Mouse (Mus musculus) hindbrain, postnatal 0 days (tissue): ENCODE results near the gene Mettl24. TPM values are rescaled to one million over a fixed set of nuclear protein-coding genes. Genes with fewer than 3 reads are reported as not detected.

Experiments used
- ATAC-seq: fragments of 200-750 bp; cut with Nextera tagmentation; 2 replicates; pipeline ENCODE4 v1.8.0; 2017; ENCODE audit warnings: mild to moderate bottlenecking, moderate TSS enrichment, moderate library complexity
- DNase-seq: peaks from one replicate; pipeline ENCODE4 v3.0.0-alpha.2; 2015; ENCODE audit warnings: low spot score
- H3K27ac ChIP-seq: fragments of 300-500 bp; sonication (generic); 2 replicates; pipeline ENCODE4 v1.5.1; 2014; ENCODE audit warnings: mild to moderate bottlenecking
- H3K27me3 ChIP-seq: fragments of 300-500 bp; sonication (generic); 2 replicates; pipeline ENCODE4 v1.6.1; 2014; ENCODE audit warnings: low read length, mixed read lengths; ENCODE audit not compliant: insufficient read depth
- H3K36me3 ChIP-seq: fragments of 300-500 bp; sonication (generic); 2 replicates; pipeline ENCODE4 v1.6.1; 2014; ENCODE audit warnings: low read length, mixed read lengths; ENCODE audit not compliant: insufficient read depth
- H3K4me1 ChIP-seq: fragments of 300-500 bp; sonication (generic); 2 replicates; pipeline ENCODE4 v1.6.1; 2014; ENCODE audit warnings: antibody characterized with exemption, low read length, mixed read lengths; ENCODE audit not compliant: insufficient read depth
- H3K4me2 ChIP-seq: fragments of 300-500 bp; sonication (generic); 2 replicates; pipeline ENCODE4 v1.6.1; 2014; ENCODE audit warnings: low read depth, mild to moderate bottlenecking, low read length, moderate library complexity, mixed read lengths
- H3K4me3 ChIP-seq: fragments of 300-500 bp; sonication (generic); 2 replicates; pipeline ENCODE4 v1.5.1; 2014; ENCODE audit warnings: low read length
- H3K9ac ChIP-seq: fragments of 300-500 bp; sonication (generic); replicated peaks from 2 replicates; pipeline ENCODE4 v1.6.1; 2014; ENCODE audit warnings: mild to moderate bottlenecking, low read length, moderate library complexity, mixed read lengths
- H3K9me3 ChIP-seq: fragments of 300-500 bp; sonication (generic); 2 replicates; pipeline ENCODE4 v1.6.1; 2016; ENCODE audit warnings: low read length, mixed read lengths
- CTCF ChIP-seq: IDR thresholded peaks from 2 replicates; pipeline ENCODE4 v1.5.1; 2016; ENCODE audit warnings: antibody characterized with exemption, control low read depth, low read depth
- WGBS: fragments of 180-500 bp; shearing (Covaris S2); extraction: QIAGEN DNeasy Blood & Tissue Kit; methylation state at CpG from one replicate; pipeline ENCODE4 v1.1.7; 2014; 5-methylcytosine and 5-hydroxymethylcytosine counted together
- polyA plus RNA-seq: library from polyadenylated mRNA; unstranded; fragments of >200 nt; fragmentation: Nextera tagmentation; extraction: Ambion mirVana; gene quantifications from 2 replicates; pipeline ENCODE4 v1.2.1, GENCODE M21; 2015
- total RNA-seq: library from RNA; depleted of rRNA; stranded (reverse); fragments of >200 nt; gene quantifications from 2 replicates; pipeline ENCODE4 v1.2.3, GENCODE M21; 2014

The Mettl24 gene
- total and polyA plus RNA-seq, 2 experiments from 2014 or later = 1.1 TPM; not detected in 1

DNA sequence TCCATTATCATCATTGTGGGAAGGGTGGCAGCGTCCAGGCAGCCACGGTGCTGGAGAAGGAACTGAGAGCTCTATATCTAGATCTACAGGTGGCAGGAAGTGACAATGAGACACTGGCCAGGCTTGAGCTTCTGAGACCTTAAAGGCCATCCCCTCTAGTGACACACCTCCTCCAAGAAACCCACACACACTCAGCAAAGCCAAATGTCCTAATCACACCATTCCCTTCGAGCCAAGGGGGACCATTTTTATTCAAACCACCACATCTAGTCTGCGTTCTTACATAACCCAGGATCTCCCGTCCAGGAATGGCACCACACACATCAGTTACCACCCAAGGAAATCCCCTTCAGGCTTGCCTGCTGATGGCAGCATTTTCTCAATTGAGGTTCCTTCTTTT, 40.0 kb upstream of the Mettl24 start:
- no peak for ATAC-seq
- Histone ChIP-seq H3K36me3 (no peaks in the 10 kb centered on the region), H3K27me3 (no peaks in the 10 kb centered on the region), H3K27ac (no peak overlapping the region), H3K4me2 (no peak overlapping the region), H3K9me3 (no peaks in the 10 kb centered on the region), H3K4me1 (peaks cover 5% of the 10 kb centered on the region; the same call in 1 of the 2 replicates), H3K9ac (no peak overlapping the region), H3K4me3 (no peak overlapping the region)
- no peak for DNase-seq
- TF ChIP-seq CTCF = no peak
- WGBS = 90% methylated on average over 5 of the region's 5 CpGs

GRCm38 (mm10) chr10:40644456-40644855, 38.6 kb upstream of the Mettl24 start:
- ATAC-seq (no peak), DNase-seq (no peak)
- no peak overlapping the region for H3K9ac ChIP-seq
- H3K4me3 ChIP-seq = no peak overlapping the region
- no peak overlapping the region for H3K27ac ChIP-seq
- H3K9me3 ChIP-seq = no peaks in the 10 kb centered on the region
- 73% methylated on average over 9 of the region's 9 CpGs for WGBS
- H3K4me2 ChIP-seq = no peak overlapping the region
- no peak for TF ChIP-seq CTCF
- H3K27me3 ChIP-seq = no peaks in the 10 kb centered on the region
- H3K36me3 ChIP-seq = no peaks in the 10 kb centered on the region
- H3K4me1 ChIP-seq = no peaks in the 10 kb centered on the region; the same call in 1 of the 2 replicates

GRCm38 (mm10) chr10:40645346-40645745, 37.7 kb upstream of the Mettl24 start:
- 79% methylated on average over 1 of the region's 1 CpGs for WGBS
- H3K4me3 ChIP-seq = no peak overlapping the region
- H3K9me3 ChIP-seq = no peaks in the 10 kb centered on the region
- H3K9ac ChIP-seq = no peak overlapping the region
- H3K36me3 ChIP-seq = no peaks in the 10 kb centered on the region
- no peak for TF ChIP-seq CTCF
- no peaks in the 10 kb centered on the region for H3K4me1 ChIP-seq
- H3K27ac ChIP-seq = no peak overlapping the region
- ATAC-seq (no peak), DNase-seq (no peak)
- H3K4me2 ChIP-seq = no peak overlapping the region
- H3K27me3 ChIP-seq = no peaks in the 10 kb centered on the region

GRCm38 (mm10) chr10:40648776-40649175, 34.3 kb upstream of the Mettl24 start:
- no peak overlapping the region for H3K9ac ChIP-seq
- no peaks in the 10 kb centered on the region for H3K9me3 ChIP-seq
- 74% methylated on average over 12 of the region's 12 CpGs for WGBS
- no peaks in the 10 kb centered on the region for H3K27me3 ChIP-seq
- no peak overlapping the region for H3K4me3 ChIP-seq
- H3K27ac ChIP-seq = no peak overlapping the region
- DNase-seq = no peak
- H3K36me3 ChIP-seq = no peaks in the 10 kb centered on the region
- no peak for ATAC-seq
- H3K4me1 ChIP-seq = no peaks in the 10 kb centered on the region
- no peak overlapping the region for H3K4me2 ChIP-seq
- no peak for TF ChIP-seq CTCF

GRCm38 (mm10) chr10:40649634-40650033, 33.4 kb upstream of the Mettl24 start:
- Histone ChIP-seq H3K27ac (no peak overlapping the region), H3K9ac (no peak overlapping the region), H3K4me3 (no peak overlapping the region), H3K4me1 (no peaks in the 10 kb centered on the region), H3K9me3 (no peaks in the 10 kb centered on the region), H3K36me3 (no peaks in the 10 kb centered on the region), H3K27me3 (no peaks in the 10 kb centered on the region), H3K4me2 (no peak overlapping the region)
- ATAC-seq (no peak), DNase-seq (peak; percentile 79)
- 37% methylated on average over 4 of the region's 4 CpGs for WGBS
- TF ChIP-seq CTCF = peak; percentile 62

DNA sequence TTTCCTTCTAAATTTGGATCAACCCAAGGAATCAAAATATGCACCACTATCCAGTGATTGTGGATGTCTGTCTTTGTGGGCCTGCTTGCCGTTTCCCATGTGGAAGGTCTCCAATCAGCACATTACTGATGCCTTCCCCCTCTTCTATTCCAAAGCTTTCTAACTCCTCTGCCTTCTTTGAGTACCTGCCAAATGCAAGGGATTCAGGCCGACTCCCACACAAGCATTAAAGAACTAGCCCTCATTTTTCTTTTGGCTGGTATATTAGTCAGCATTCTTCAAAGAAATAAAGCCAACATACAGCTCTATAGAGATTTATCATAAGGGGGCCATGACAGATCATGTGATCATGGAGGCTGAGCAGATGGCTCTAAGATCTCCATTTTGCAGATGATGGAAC, 31.4 kb upstream of the Mettl24 start:
- no peak for ATAC-seq
- H3K27me3 ChIP-seq = no peaks in the 10 kb centered on the region
- TF ChIP-seq CTCF = no peak
- H3K9ac ChIP-seq = no peak overlapping the region
- no peaks in the 10 kb centered on the region for H3K4me1 ChIP-seq
- no peak overlapping the region for H3K27ac ChIP-seq
- no peaks in the 10 kb centered on the region for H3K36me3 ChIP-seq
- no peaks in the 10 kb centered on the region for H3K9me3 ChIP-seq
- no peak for DNase-seq
- H3K4me3 ChIP-seq = no peak overlapping the region
- 51% methylated on average over 2 of the region's 2 CpGs for WGBS
- no peak overlapping the region for H3K4me2 ChIP-seq

GRCm38 (mm10) chr10:40665270-40665669, 17.8 kb upstream of the Mettl24 start:
- no peak for DNase-seq
- no peaks in the 10 kb centered on the region for H3K36me3 ChIP-seq
- no peak for ATAC-seq
- H3K27me3 ChIP-seq = no peaks in the 10 kb centered on the region
- no peaks in the 10 kb centered on the region for H3K4me1 ChIP-seq
- H3K9ac ChIP-seq = no peak overlapping the region
- H3K4me3 ChIP-seq = no peak overlapping the region
- 87% methylated on average over 3 of the region's 3 CpGs for WGBS
- H3K9me3 ChIP-seq = no peaks in the 10 kb centered on the region
- H3K27ac ChIP-seq = no peak overlapping the region
- no peak for TF ChIP-seq CTCF
- no peak overlapping the region for H3K4me2 ChIP-seq
